Mouse (Mus musculus): ENCODE data around the gene Krtap4-1.
"Not testable (repeated sequence)": the region's sequence is repeated elsewhere in the genome, so short reads cannot be mapped to it uniquely, and the experiment has no call there.

Gene Krtap4-1

DNA sequence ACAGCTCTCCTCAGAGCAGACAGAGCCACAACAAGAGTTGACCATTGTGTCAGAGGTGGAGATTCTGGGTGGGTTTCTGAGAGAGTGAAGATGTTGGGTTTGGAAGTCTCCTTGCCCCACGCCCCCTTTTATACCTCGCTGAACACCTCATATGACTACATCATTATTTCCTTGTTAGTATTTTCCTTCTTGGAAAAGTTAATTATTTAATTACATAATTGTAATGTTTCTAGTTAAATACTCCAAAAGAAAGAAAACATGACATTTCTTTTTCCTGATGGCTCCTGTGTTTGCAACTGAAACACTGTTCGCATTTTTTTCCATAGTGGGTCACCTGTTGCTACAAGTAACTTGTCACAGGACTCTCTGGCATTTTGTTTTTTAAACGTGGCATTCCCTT lies at the start of gene Krtap4-1:
Krtap4-1 (minus strand) TSS at position 101 of the 400 bp plus-strand sequence.
- DNase-seq, result no peak

DNA sequence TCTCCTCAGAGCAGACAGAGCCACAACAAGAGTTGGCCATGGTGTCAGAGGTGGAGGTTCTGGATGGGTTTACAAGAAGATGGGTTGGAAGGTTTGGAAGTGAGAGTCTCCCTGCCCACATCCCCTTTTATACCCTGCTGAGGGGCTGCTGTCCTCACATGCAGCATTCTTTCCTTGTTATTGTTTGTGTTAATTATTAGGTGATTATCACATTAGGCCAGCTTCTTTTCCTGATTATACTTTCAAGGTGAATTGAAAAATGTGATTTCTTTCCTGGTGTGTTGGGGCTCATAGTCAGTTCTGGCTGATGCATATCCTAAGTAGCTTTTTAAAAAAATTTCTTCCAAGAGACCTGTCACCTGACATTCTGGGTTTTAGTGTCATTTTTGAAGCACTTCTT lies 37.8 kb upstream of the Krtap4-1 start, which contains the start of gene Krtap4-6:
Krtap4-6 (minus strand) TSS at position 101 of the 400 bp plus-strand sequence.
- no peak for DNase-seq

DNA sequence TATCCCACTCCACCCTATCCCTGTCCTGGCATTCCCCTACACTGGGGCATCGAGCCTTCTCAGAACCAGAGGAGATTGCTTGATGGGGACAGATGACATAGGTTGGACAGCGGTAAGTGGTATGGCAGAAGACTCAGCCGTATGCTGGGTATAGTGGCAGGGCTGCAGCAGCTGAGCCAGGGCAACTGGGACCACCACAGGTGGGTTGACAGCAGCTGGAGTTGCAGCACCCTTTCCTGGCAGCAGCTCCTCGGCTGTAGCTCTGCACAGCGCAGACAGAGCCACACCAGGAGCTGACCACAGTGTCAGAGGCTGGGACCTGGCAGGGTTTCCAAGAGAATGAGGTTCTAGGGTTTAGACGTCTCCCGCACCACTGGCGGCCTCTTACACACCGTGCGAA lies 34.8 kb upstream of the Krtap4-1 start:
- DNase-seq, result no peak

DNA sequence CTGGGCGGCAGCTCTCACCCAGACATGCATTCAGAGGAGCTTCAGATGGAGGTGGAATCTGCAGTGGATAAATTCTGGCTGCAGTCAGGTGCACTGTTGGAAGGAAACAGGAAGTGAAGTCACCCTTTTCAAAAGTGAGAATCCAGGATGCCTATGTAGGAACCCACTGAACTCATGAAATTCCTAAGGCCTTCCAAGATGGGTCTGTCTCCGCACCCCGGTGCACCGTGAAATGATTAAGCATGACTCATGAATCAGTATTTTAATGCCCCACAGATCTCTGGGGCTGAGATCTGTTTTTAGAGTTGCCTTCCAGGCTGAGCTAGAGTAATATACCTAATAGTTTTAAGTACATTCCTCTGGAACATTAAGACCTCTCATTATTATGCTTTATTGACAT lies 31.2 kb upstream of the Krtap4-1 start:
- no peak for DNase-seq

DNA sequence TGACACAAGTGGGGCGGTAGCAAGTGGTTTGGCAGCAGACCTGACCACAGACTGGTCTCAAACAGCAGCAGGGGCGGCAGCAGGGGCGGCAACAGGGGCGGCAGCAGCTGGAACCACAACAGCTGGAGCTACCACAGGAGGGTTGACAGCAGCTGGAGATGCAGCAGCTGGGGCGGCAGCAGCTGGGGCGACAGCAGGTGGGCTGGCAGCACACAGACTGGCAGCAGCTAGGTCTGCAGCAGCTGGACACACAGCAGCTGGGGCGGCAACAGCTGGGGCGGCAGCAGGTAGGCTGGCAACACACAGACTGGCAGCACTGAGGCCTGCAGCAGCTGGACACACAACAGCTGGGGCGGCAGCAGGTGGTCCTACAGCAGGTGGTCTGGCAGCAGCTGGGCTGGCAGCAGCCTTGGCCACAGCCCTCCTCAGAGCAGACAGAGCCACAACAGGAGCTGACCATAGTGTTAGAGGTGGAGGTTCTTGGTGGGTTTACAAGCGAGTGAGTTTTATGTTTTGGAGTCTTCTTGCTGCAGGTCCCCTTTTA lies 30.5 kb upstream of the Krtap4-1 start, which contains the start of gene Gm11563:
Gm11563 (minus strand) TSS at position 494 of the 544 bp plus-strand sequence.
- DNase-seq, result not testable (repeated sequence)

DNA sequence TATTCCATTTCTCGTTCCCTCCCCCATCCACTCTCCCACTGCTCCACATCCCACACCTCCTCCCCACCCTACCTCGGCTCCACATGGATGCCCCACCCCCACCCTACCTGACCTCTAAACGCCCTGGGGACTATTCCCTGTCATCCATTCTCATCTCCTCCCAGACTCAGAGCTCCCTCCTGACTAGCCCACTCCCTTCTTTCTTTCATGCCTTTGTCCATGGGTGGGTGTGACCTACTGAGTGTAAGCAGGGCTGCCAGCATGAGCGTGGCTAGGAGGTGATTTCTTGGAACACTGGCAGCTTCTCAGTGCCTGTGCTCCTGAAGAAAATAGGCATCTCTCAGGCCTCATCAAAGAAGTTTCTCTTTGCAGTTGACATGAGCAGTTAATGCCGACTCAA lies 29.0 kb upstream of the Krtap4-1 start:
- no peak for DNase-seq

DNA sequence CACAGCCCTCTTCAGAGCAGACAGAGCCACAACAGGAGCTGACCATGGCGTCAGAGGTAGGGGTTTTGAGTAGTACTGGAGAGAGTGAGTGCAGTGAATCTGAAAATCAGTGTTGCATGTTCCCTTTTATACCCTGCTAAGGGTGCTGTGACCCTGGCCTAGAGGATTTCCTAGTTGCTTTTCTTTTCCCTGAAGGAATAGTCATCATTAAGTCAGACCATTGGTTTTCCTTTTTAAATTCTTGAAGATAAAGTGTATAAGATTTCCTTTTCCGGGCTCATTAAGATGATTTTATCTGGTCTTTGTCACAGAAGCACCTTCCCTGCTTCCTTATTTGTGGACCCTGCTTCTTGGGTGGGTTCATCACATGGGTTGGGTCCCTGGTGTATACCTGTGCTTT lies 22.1 kb upstream of the Krtap4-1 start, which contains the start of gene Gm11555:
Gm11555 (minus strand) TSS at position 101 of the 400 bp plus-strand sequence.
- DNase-seq, result no peak

DNA sequence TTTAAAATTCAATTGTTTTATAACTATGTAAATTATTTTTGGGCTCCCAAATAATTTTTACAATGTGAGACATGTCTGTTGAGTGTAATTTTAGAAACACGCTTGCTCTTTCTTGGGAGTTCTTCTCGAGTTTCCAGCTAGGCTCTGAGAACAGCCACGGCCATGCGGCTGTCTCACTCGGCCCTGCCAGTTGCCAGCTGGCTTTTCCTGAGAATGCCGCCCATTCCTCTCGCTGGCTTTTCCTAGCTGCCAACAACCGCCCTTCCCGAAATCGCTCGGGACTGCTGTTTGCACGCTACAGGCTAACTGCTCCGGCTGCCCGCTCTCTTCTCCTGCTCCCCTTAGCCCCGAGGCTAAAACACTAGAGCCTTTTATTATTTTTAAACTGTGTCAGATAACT lies 18.4 kb upstream of the Krtap4-1 start:
- no peak for DNase-seq

DNA sequence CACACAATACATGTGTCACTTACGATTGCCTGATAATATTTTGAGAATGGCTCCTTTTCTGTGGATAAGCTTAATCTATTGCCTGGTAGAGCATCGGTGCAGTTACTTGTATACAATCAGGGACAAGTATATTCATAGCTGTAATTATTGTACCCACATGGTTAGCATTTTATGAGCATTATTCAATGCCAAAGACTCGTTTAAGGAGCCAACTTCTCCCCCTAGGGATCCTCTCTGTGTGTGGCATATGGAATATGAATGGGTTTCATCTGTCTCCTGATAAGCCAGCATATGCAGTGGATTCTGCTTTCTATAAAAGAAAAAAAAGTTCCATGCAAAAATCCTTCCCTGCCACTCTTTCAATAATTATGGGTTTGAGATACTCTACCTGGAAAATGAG lies 16.3 kb upstream of the Krtap4-1 start:
- no peak for DNase-seq

DNA sequence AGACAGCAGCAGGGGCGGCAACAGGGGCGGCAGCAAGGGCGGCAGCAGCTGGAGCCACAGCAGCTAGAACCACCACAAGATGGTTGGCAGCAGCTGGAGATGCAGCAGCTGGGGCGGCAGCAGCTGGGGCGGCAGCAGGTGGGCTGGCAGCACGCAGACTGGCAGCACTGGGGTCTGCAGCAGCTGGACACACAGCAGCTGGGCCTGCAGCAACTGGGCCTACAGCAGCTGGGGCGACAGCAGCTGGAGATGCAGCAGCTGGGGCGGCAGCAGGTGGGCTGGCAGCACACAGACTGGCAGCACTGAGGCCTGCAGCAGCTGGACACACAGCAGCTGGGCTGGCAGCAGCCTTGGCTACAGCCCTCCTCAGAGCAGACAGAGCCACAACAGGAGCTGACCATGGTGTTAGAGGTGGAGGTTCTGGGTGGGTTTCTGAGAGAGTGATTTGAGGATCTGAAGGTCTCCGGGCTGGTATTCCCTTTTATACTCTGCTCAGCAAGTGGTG lies 15.6 kb upstream of the Krtap4-1 start, which contains the start of gene Krtap4-7:
Krtap4-7 (minus strand) TSS at position 455 of the 505 bp plus-strand sequence.
- DNase-seq, result not testable (repeated sequence)

DNA sequence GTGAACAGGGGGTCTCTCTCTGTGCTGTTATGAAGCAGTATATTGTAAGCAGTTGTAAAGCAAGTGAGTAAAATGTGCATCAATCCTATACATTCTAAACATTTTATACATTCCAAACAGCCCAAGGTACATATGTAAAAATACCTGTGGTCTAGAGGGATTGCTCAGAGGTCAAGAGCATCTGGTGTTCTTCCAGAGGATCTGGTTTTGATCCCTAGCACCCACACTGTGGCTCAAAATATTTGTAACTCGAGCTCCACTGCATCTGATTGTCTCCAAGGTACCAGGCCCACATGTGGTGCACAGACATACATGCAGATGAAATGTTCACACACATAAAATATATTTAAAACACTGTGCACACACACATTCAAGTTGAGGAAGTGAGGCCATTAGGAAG lies 12.9 kb upstream of the Krtap4-1 start:
- DNase-seq, result no peak

DNA sequence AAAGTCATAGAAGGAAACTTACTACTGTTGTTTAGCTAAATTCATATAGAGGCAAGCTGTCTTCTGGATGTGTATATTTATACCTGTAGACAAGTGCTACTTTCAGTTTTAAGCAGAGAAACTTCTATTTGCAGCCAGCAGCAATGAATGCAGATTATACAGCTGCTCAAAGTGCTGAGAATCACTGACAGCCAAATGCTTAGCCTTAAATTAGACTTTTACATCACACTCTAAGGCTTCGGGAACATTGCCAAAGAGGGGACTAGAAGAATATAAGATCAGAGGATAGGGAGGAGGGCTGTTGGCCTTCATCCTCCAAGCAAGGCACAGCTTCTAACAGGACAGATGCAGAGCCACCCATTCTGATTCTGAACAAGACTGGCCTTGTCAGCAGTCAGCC lies 9.0 kb upstream of the Krtap4-1 start:
- no peak for DNase-seq

DNA sequence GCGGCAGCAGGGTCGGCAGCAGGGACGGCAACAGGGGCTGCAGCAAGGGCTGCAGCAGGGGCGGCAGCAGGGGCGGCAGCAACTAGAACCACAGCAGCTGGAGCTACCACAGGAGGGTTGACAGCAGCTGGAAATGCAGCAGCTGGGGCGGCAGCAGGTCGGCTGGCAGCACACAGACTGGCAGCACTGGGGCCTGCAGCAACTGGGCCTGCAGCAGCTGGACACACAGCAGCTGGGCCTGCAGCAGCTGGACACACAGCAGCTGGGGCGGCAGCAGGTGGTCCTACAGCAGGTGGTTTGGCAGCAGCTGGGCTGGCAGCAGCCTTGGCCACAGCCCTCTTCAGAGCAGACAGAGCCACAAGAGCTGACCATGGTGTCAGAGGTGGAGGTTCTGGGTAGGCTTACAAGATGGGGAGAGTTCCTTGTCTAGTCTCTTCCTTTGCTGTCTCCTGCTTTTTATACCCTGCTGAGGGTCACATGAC lies 6.7 kb upstream of the Krtap4-1 start, which contains the start of gene Krtap4-2:
Krtap4-2 (minus strand) TSS at position 432 of the 482 bp plus-strand sequence.
- no peak for DNase-seq

DNA sequence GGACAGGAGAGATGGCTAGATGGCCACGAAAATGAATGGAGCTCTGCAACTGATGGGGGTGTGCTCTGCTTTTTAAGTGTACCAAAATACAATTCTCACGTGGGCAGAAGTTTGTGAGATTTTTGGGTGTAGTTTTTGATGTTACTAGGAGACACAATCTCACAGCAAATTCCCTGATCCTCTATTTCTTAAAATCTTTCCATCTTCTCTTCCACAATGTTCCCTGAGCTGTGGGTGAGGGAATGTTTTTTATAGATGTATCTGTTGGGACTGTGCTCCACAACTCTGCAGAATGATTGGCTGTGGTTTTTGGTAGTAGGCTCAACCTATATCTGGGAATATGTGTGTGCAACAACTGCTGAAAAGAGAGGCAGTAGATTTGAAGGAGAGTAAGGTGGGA lies 5.3 kb upstream of the Krtap4-1 start:
- DNase-seq, result no peak

DNA sequence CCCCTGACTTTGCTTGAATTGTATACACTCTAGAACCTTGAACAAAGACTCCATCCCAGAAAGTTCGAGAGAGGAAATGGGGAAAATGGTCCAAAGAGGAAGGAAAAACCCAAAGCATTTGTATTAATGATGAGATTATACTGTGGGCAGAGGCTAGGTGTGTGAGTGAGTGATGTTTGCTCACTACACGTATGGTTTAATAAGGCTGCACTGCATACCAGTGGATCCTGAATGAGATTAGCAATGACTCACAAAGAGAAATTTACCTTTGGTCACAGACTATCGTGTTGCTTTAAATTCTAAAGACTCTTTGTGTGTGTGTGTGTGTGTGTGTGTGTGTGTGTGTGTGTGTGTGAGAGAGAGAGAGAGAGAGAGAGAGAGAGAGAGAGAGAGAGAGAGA lies 2.9 kb upstream of the Krtap4-1 start:
- no peak for DNase-seq

DNA sequence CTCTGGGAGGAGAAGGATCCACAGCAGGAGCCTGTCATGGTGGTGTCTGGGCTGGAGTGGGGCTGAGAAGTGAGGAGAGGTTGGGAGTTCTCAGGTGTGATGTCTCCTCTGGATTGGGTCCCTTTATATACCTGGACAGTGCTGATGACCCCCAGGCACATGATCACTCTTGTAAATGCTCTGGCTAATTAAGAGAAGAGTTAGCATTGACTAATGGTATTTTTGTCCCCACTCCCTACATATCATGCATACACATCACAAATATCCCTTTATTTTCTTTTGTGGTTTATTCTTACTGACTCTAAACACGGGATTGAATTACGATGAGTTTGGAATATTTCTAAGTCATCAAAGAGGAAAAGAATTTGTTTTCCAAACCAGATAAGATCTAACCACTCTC lies 7.7 kb downstream of the Krtap4-1 start, which contains the start of gene Gm11562:
Gm11562 (minus strand) TSS at position 101 of the 400 bp plus-strand sequence.
- DNase-seq, result no peak

DNA sequence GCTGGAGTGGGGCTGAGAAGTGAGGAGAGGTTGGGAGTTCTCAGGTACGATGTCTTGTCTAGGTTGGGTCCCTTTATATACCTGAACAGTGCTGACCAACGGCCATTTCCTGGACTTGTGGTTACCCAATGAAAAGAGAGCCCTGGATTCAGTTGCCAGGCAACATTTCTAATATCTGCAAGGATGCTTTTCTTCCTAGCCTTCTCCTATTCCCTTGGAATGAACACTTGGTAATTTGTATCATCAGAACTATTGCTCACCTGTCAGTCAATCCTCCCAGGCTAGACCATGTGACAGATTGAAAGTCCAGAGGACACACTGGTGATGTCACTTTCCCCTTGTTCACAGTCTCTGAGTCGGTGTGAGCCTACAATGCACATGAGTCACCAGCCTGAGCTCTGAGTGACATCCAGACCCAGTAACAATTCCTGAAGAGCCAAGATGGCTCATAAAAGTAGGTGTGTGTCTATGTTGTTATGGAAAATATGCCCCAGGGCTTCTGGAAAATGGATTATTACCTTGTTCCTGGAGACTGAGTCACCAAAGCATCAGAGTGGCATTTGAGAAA lies 13.2 kb downstream of the Krtap4-1 start, which contains the start of gene Krtap2-4:
Krtap2-4 (minus strand) TSS at position 51 of the 568 bp plus-strand sequence.
- no peak for DNase-seq

DNA sequence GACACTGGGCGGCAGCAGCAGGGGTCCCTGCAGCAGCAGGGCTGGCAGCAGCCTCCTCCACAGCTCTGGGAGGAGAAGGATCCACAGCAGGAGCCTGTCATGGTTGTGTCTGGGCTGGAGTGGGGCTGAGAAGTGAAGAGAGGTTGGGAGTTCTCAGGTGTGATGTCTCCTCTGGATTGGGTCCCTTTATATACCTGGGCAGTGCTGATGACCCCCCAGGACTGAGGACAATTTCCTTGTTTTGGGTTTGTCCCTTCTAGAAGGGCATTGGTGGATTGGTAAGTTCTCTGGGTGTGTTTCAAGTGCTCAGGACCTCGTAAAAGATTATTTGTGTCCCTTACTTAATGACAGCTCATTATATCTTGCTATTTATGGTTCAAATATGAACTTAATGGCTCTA lies 17.9 kb downstream of the Krtap4-1 start, which contains the start of gene Gm11937:
Gm11937 (minus strand) TSS at position 101 of the 400 bp plus-strand sequence.
- not testable (repeated sequence) for DNase-seq

DNA sequence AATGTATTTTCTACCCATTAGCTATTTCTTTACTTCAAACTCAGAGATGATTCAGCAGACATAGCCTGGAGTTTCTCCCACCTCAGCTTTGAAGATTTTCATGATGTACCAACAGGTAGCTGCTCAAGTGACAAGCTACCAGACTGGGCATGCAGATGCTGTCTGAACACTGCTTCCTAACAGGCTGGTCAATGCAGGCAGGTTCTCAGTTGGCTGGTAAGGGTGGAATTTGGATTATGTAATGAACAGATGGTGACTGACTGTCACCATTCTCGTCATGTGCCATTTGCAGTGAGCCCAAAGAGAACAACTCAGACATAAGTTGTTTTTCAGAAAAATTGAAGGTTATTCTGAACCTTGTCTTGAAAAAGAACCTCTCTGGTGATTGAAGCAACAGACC lies 18.9 kb downstream of the Krtap4-1 start:
- DNase-seq, result peak; percentile 9

DNA sequence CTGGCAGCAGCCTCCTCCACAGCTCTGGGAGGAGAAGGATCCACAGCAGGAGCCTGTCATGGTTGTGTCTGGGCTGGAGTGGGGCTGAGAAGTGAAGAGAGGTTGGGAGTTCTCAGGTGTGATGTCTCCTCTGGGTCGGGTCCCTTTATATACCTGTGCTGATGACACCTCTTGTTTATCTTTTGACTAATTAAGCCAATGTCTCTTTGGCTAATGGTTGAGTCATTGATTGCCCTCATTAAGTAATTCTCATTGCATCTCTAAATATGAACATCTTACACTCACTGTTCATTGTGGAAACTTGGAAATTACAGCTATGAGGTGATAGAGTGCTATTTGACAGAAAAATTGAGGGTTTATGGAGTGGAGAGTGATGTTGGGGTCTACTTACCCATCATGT lies 24.8 kb downstream of the Krtap4-1 start, which contains the start of gene Gm11938:
Gm11938 (minus strand) TSS at position 101 of the 400 bp plus-strand sequence.
- DNase-seq, result not testable (repeated sequence)

DNA sequence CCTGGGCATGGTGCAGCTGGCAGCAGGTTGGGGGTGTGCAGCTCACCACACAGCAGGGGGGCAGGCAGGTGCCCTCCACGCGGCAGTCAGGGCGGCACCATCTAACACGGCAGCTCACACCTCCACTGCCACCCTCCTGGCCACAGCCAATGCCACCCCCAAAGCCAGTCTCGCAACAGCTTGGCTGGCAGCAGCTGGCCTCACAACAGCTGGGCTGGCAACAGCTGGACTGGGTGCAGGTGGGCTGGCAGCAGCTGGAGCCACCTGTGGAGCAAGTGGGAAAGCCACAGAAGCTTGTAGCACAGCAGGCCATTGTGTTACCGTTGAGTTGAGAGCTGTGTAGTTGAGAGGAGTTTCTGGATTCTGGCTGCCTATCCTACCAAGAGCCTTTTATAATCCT lies 30.3 kb downstream of the Krtap4-1 start, which contains the start of gene Krtap9-3:
Krtap9-3 (minus strand) TSS at position 364 of the 400 bp plus-strand sequence.
- DNase-seq, result not testable (repeated sequence)

DNA sequence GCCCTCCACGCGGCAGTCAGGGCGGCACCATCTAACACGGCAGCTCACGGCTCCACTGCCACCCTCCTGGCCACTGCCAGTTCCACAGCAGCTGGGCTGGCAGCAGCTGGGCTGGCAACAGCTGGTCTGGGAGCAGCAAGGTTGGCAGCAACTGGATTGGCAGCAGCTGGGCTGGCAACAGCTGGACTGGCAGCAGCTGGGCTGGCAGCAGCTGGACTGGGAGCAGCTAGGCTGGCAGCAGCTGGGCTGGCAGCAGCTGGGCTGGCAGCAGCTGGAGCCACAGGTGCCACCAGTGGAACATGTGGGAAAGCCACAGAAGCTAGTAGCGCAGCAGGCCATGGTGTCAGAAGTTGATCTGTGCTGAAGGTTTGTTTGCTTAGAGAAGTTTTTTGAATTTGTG lies 37.1 kb downstream of the Krtap4-1 start, which contains the start of gene Krtap1-3:
Krtap1-3 (minus strand) TSS at position 359 of the 400 bp plus-strand sequence.
- DNase-seq, result no peak

DNA sequence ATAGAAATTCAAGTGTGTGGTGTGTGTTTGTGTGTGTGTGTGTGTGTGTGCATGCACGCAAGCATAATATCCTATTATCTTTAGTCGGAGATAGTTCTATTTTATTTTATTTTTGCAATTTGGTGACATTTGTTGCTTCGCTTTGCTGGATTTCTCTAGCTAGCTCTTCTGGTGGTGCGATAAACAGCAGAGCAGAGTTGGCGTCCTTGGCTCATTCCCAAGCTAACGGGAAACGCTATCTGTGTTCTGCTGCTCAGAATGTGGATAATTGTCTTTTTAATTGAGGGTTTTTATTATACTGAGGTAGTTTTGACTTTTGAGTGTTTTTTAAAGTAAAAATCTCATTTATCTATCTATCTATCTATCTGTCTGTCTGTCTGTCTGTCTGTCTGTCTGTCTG lies 42.9 kb downstream of the Krtap4-1 start:
- no peak for DNase-seq
